Comparison of ENCODE assay signal across 8 mouse cellular contexts in the genomic region with DNA sequence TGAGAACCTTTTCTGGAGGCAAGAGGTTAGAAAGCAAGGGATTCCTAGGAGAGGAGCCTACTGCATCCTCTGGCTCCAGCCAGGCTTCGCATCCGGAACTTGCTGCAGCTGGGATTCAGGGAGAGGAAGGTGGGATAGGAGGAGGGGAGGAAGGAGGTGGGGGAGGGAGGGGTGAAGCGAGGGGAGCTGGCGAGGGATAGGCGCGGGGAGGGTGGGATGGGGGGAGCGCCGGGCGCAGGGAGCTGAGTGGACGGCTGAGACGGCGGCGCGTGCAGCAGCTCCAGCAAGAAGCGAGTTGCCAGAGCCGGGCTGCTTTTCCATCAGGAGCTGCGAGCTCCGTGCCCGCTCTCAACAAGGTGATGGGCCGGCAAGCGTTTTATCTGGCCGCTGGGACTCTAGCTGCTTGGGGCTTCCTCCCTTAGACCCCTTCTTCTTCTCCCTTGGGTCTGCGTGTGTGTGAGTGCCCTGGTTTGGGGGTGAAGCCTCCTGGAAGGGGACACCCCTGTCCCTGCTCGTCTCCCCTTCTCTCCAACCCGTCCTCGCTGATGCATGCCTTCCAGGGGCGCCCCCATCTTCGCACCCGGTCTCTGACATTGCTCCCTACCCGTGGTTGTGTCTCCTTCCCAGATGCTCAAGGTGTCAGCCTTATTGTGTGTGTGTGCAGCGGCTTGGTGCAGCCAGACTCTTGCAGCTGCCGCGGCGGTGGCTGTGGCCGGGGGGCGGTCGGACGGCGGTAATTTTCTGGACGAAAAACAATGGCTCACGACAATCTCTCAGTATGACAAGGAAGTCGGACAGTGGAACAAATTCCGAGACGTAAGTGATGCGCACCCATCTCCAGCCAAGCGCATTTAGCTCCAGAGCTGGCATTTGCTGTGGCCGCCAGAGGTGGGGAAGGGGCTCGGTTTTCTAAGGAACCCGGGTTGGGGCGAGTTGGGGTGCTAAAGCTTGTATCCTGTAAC. TPM values are rescaled to one million over a fixed set of nuclear protein-coding genes. Genes with fewer than 3 reads are reported as not detected.
A peak's percentile ranks its signal among the peaks of the same experiment; 100 is the strongest.
DNase-seq lines count a peak whose midpoint lies in the region; ATAC-seq and TF ChIP-seq lines count a peak whose summit lies in the region.

No protein-coding gene starts in this region.

- peak overlapping the region; percentile 52 for H3K4me3 ChIP-seq in forebrain, embryonic 11.5 days (ENCODE audit: low read depth, low read length)
- no peak overlapping the region for H3K4me3 ChIP-seq in liver, embryonic 14.5 days (ENCODE audit: insufficient read depth in 1 of 2, low read depth in 2 of 2, low read length in 2 of 2)

- H3K36me3 ChIP-seq in forebrain, embryonic 11.5 days (ENCODE audit: control insufficient read depth, insufficient read depth, low read length), result no peaks in the 10 kb centered on the region
- H3K36me3 ChIP-seq in liver, embryonic 14.5 days (replicated peaks; ENCODE audit: control insufficient read depth, insufficient read depth, low read depth), result no peaks in the 10 kb centered on the region

- H3K27me3 ChIP-seq in forebrain, embryonic 11.5 days (ENCODE audit: control insufficient read depth, insufficient read depth, low read length), result peaks cover 2% of the 10 kb centered on the region; the same call in 1 of the 2 replicates
- peaks cover 2% of the 10 kb centered on the region for H3K27me3 ChIP-seq in liver, embryonic 14.5 days (ENCODE audit: control insufficient read depth, insufficient read depth, low read length)

- H3K9me3 ChIP-seq in forebrain, embryonic 11.5 days (ENCODE audit: control insufficient read depth, low read length), result no peaks in the 10 kb centered on the region
- H3K9me3 ChIP-seq in liver, embryonic 14.5 days (ENCODE audit: control insufficient read depth, low read length), result no peaks in the 10 kb centered on the region

- peak; percentile 92 for ATAC-seq in forebrain, embryonic 11.5 days (replicated peaks; ENCODE audit: low FRiP score)
- ATAC-seq in liver, embryonic 14.5 days (ENCODE audit: insufficient read depth), result no peak

- under 1% methylated on average over 50 of the region's 50 CpGs for WGBS in forebrain, embryonic 11.5 days
- 2% methylated on average over 48 of the region's 50 CpGs for WGBS in liver, embryonic 14.5 days (ENCODE audit: insufficient replicate concordance)

- no peak for TF ChIP-seq CTCF in liver, embryonic 14.5 days (IDR thresholded peaks at IDR 0.05; ENCODE audit: low read depth)

- DNase-seq in cerebellum, adult 9-11 months, result peak; percentile 10
- DNase-seq in cerebellum, adult 11 months, result no peak
- peak; percentile 52 for DNase-seq in ES-CJ7 (ENCODE audit: low read depth, low spot score)
- DNase-seq in forebrain, embryonic 11.5 days (ENCODE audit: low spot score), result peak; percentile 79
- DNase-seq in kidney, postnatal 4 days, result peak; percentile 39 to 56
- DNase-seq in liver, embryonic 14.5 days (ENCODE audit: low read depth in 3 of 3, low spot score in 3 of 3), result no peak
- DNase-seq in right cerebral cortex, postnatal 4 days, result peak; percentile 62
- no peak for DNase-seq in urinary bladder, postnatal 10 days (ENCODE audit: low spot score)

- peak overlapping the region; percentile 86 for H3K4me2 ChIP-seq in forebrain, embryonic 11.5 days (ENCODE audit: low read depth, low read length, severe bottlenecking)
- H3K4me2 ChIP-seq in liver, embryonic 14.5 days (ENCODE audit: low read depth), result peak overlapping the region; percentile 26; the same call in 1 of the 2 replicates

- no peak overlapping the region for H3K27ac ChIP-seq in forebrain, embryonic 11.5 days (ENCODE audit: low read depth, low read length)
- H3K27ac ChIP-seq in liver, embryonic 14.5 days, result no peak overlapping the region

- H3K9ac ChIP-seq in forebrain, embryonic 11.5 days (ENCODE audit: low read length), result peak overlapping the region; percentile 66
- no peak overlapping the region for H3K9ac ChIP-seq in liver, embryonic 14.5 days (replicated peaks)

- no peaks in the 10 kb centered on the region for H3K4me1 ChIP-seq in forebrain, embryonic 11.5 days (replicated peaks; ENCODE audit: control insufficient read depth, insufficient read depth, low read length)
- H3K4me1 ChIP-seq in liver, embryonic 14.5 days (replicated peaks; ENCODE audit: control insufficient read depth in 2 of 2, insufficient read depth in 2 of 2, low read length in 1 of 2), result no peaks in the 10 kb centered on the region

- TF ChIP-seq EP300 in liver, embryonic 14.5 days (IDR thresholded peaks at IDR 0.05; ENCODE audit: low read depth), result no peak

RNA-seq across cellular contexts. Expression of a gene that starts 0.6 kb away (rescaled TPM):
- polyA plus RNA-seq in forebrain, embryonic 11.5 days (2014; fragmentation: Nextera tagmentation; extraction: Ambion mirVana), result 5.5 and 5.7 TPM in 2 replicates
- polyA plus RNA-seq in liver, embryonic 14.5 days (2012; rRNA removed), result 0.02 and 0.04 TPM in 2 replicates
- 0.08 TPM in 1 of 2 replicates, not detected in the other for polyA plus RNA-seq in liver, embryonic 14.5 days (2014; fragmentation: Nextera tagmentation; extraction: Ambion mirVana)

Comparison
In these comparisons a context has a peak if more than half of its experiments do, and no peak if none do; other contexts are left out.
1. DNase-seq: peak in cerebellum, adult 9-11 months (single experiment), ES-CJ7 (single experiment), forebrain, embryonic 11.5 days (single experiment), kidney, postnatal 4 days (2 of 2) and right cerebral cortex, postnatal 4 days (single experiment); none in cerebellum, adult 11 months (single experiment), liver, embryonic 14.5 days (0 of 3) and urinary bladder, postnatal 10 days (single experiment).